Mouse (Mus musculus): Measurements from ENCODE around the gene Atp7a.

- no peak for TF ChIP-seq CTCF (IDR thresholded peaks at IDR 0.05; ENCODE audit: extremely low read depth, insufficient read length, insufficient replicate concordance, low read depth, low read length)
- no peak for TF ChIP-seq POLR2A (IDR thresholded peaks at IDR 0.05; ENCODE audit: low read depth, low read length)
These were observed 101.2 kb downstream of the Atp7a start for GRCm38 (mm10) chrX:106128283-106128682.
